Comparison of ENCODE assay signal across 8 mouse cellular contexts in the genomic region with DNA sequence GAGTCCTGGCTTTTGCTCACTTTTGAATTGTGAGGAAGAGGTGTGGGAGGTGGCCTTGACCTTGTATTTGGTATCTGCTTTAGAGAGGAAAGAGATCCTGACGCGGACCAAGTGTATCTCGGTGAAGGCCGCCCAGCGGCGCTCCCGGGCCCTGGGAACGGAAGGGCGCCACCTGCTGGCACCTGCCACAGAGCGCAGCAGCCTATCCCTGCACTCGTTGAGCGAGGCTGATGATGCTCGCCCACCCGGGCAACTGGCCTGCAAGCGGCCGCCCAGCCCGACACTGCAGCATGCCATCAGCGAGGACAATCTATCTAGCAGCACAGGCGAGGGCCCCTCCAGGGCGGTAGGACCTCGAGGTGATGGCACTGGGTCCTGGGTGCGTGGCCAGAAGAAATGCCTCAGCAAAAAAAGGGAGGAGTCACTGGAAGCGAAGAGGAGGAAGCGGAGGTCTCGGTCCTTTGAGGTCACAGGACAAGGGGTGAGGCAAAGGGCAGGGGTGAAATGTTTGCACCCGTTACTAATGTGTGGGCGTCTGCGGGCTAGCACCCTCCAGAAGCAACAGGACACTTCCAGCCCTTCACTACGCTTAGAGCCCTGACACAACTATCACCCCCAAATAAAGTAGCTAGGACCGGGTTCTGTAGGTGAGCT. TPM values are rescaled to one million over a fixed set of nuclear protein-coding genes. Genes with fewer than 3 reads are reported as not detected.
A peak's percentile ranks its signal among the peaks of the same experiment; 100 is the strongest.
DNase-seq lines count a peak whose midpoint lies in the region; ATAC-seq lines count a peak whose summit lies in the region.

No protein-coding gene starts in this region.

- peak; percentile 39 for ATAC-seq in hindbrain, embryonic 11.5 days (ENCODE audit: low FRiP score)

- no peaks in the 10 kb centered on the region for H3K36me3 ChIP-seq in hindbrain, embryonic 11.5 days (ENCODE audit: control insufficient read depth, insufficient read depth, low read length)

- peaks cover 44% of the 10 kb centered on the region for H3K27me3 ChIP-seq in hindbrain, embryonic 11.5 days (ENCODE audit: control insufficient read depth, insufficient read depth, low read length)

- H3K4me3 ChIP-seq in hindbrain, embryonic 11.5 days (ENCODE audit: low read depth, low read length), result no peak overlapping the region

- peaks cover 7% of the 10 kb centered on the region for H3K4me1 ChIP-seq in hindbrain, embryonic 11.5 days (replicated peaks; ENCODE audit: control insufficient read depth, insufficient read depth, low read length)

- no peaks in the 10 kb centered on the region for H3K9me3 ChIP-seq in hindbrain, embryonic 11.5 days (ENCODE audit: control insufficient read depth, low read length)

- H3K9ac ChIP-seq in hindbrain, embryonic 11.5 days (ENCODE audit: low read depth, low read length), result no peak overlapping the region

- peak overlapping the region; percentile 30; the same call in 1 of the 2 replicates for H3K4me2 ChIP-seq in hindbrain, embryonic 11.5 days (replicated peaks; ENCODE audit: low read depth, low read length)

- peak; percentile 81 for DNase-seq in Muller cell, postnatal 12 days (ENCODE audit: inconsistent ontology term)
- DNase-seq in cerebellum, adult 9-10 months, result peak; percentile 86
- peak; percentile 67 to 80 for DNase-seq in frontal cortex, postnatal 10 days (ENCODE audit: low spot score in 2 of 2)
- peak; percentile 95 for DNase-seq in hindbrain, embryonic 11.5 days (ENCODE audit: low spot score)
- peak; percentile 84 to 86 for DNase-seq in layer of hippocampus, postnatal 14 days (ENCODE audit: low spot score in 2 of 2)
- DNase-seq in lung, postnatal 4 days, result peak; percentile 82 to 88
- peak; percentile 71 for DNase-seq in retina, postnatal 7 days (ENCODE audit: low read depth, low spot score)
- DNase-seq in urinary bladder, adult 2 months (ENCODE audit: low spot score), result peak; percentile 70

- 9% methylated on average over 30 of the region's 30 CpGs for WGBS in hindbrain, embryonic 11.5 days

- H3K27ac ChIP-seq in hindbrain, embryonic 11.5 days (ENCODE audit: low read depth, low read length), result no peak overlapping the region

RNA-seq across cellular contexts. Expression of a gene that starts 6.6 kb away (rescaled TPM):
- 39.2 and 46.2 TPM in 2 replicates for polyA plus RNA-seq in hindbrain, embryonic 11.5 days (2014; fragmentation: Nextera tagmentation; extraction: Ambion mirVana)
- 10 to 100 TPM; 31.5 to 34.9 TPM for total RNA-seq in layer of hippocampus, postnatal 14 days (2021)
- polyA plus RNA-seq in urinary bladder, adult 2 months (2012; rRNA removed), result 0.15 and 0.22 TPM in 2 replicates

RNA-seq across cellular contexts. Expression of a gene that starts 9.5 kb away (rescaled TPM):
- 0.20 and 0.45 TPM in 2 replicates for polyA plus RNA-seq in hindbrain, embryonic 11.5 days (2014; fragmentation: Nextera tagmentation; extraction: Ambion mirVana)
- total RNA-seq in layer of hippocampus, postnatal 14 days (2021), result not detected
- polyA plus RNA-seq in urinary bladder, adult 2 months (2012; rRNA removed), result not detected in 2 replicates

RNA-seq across cellular contexts. Expression of a gene that starts 24.0 kb away (rescaled TPM):
- 1.8 and 1.9 TPM in 2 replicates for polyA plus RNA-seq in hindbrain, embryonic 11.5 days (2014; fragmentation: Nextera tagmentation; extraction: Ambion mirVana)
- total RNA-seq in layer of hippocampus, postnatal 14 days (2021), result 10 to 100 TPM; 15.4 to 18.9 TPM
- 0.65 and 1.3 TPM in 2 replicates for polyA plus RNA-seq in urinary bladder, adult 2 months (2012; rRNA removed)

Comparison
In these comparisons a context has a peak if more than half of its experiments do, and no peak if none do; other contexts are left out.
1. RNA of a gene that starts 6.6 kb away (polyA plus RNA-seq): 39.2 to 46.2 TPM in hindbrain, embryonic 11.5 days; 0.15 to 0.22 TPM in urinary bladder, adult 2 months; every median in the first group is over 10 times any median in the second.
2. Peak in every context shown above with its lines, with median percentiles within 50 percentile points of each other: DNase-seq.